Mouse (Mus musculus): ENCODE data around the gene Psmd11.

DNA sequence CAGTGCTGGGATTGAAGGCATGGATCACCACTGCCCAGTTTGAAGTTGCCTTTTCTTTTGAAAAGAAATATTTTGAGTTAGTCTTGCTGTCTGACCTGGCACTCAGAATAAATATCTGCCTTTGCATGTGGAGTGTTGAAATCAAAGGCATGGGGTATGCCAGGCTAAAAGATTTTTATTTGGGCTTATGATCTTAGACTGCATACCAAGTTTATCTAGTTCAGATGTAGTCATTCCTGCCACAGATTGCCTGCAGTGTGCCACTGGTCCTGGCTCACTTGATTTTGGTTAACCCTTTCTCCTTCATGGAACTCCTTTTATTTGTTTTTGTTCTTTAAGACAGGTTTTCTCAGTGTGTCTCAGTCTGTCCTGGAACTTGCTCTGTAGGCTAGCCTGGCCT, 44.0 kb upstream of the Psmd11 start:
- TF ChIP-seq CTCF (IDR thresholded peaks at IDR 0.05; ENCODE audit: low read depth, low read length) = no peak
- no peak for TF ChIP-seq GATA2 (IDR thresholded peaks at IDR 0.05; ENCODE audit: borderline replicate concordance, low read depth, low read length)

Measured in G1E (cell line).